Mouse (Mus musculus) hindbrain, embryonic 14.5 days (tissue): ENCODE data around the gene Erv3. TPM values are rescaled to one million over a fixed set of nuclear protein-coding genes. Genes with fewer than 3 reads are reported as not detected.

Source experiments
- ATAC-seq: fragments of 200-750 bp; cut with Nextera tagmentation; 2 replicates; pipeline ENCODE4 v1.8.0; 2017; ENCODE audit warnings: moderate number of reproducible peaks, mild to moderate bottlenecking, moderate TSS enrichment, moderate library complexity; ENCODE audit not compliant: low FRiP score
- DNase-seq: peaks from one replicate; pipeline ENCODE4 v3.0.0-alpha.2; 2015; ENCODE audit warnings: low spot score
- H3K27ac ChIP-seq: fragments of 300-500 bp; sonication (generic); 2 replicates; pipeline ENCODE4 v1.5.1; 2014; ENCODE audit warnings: mild to moderate bottlenecking, moderate library complexity
- H3K27me3 ChIP-seq: fragments of 300-500 bp; sonication (generic); 2 replicates; pipeline ENCODE4 v1.6.1; 2014; ENCODE audit warnings: mild to moderate bottlenecking, low read length, mixed read lengths; ENCODE audit not compliant: control insufficient read depth, insufficient read depth
- H3K36me3 ChIP-seq: fragments of 300-500 bp; sonication (generic); replicated peaks from 2 replicates; pipeline ENCODE4 v1.6.1; 2014; ENCODE audit not compliant: control insufficient read depth, insufficient read depth
- H3K4me1 ChIP-seq: fragments of 300-500 bp; sonication (generic); replicated peaks from 2 replicates; pipeline ENCODE4 v1.6.1; 2014; ENCODE audit warnings: antibody characterized with exemption, low read length, mixed read lengths; ENCODE audit not compliant: control insufficient read depth, insufficient read depth
- H3K4me2 ChIP-seq: fragments of 300-500 bp; sonication (generic); replicated peaks from 2 replicates; pipeline ENCODE4 v1.6.1; 2014; ENCODE audit warnings: mild to moderate bottlenecking, moderate library complexity
- H3K4me3 ChIP-seq: fragments of 300-500 bp; sonication (generic); replicated peaks from 2 replicates; pipeline ENCODE4 v1.5.1; 2014; ENCODE audit warnings: mild to moderate bottlenecking, low read length
- H3K9ac ChIP-seq: fragments of 300-500 bp; sonication (generic); 2 replicates; pipeline ENCODE4 v1.6.1; 2014
- H3K9me3 ChIP-seq: fragments of 300-500 bp; sonication (generic); 2 replicates; pipeline ENCODE4 v1.6.1; 2016; ENCODE audit warnings: low read length; ENCODE audit not compliant: control insufficient read depth
- WGBS: fragments of 180-500 bp; shearing (Covaris S2); extraction: QIAGEN DNeasy Blood & Tissue Kit; methylation state at CpG from one replicate; pipeline ENCODE4 v1.1.7; 2014; 5-methylcytosine and 5-hydroxymethylcytosine counted together
- polyA plus RNA-seq: library from polyadenylated mRNA; unstranded; fragments of >200 nt; fragmentation: Nextera tagmentation; extraction: Ambion mirVana; gene quantifications from 2 replicates; pipeline ENCODE4 v1.2.1, GENCODE M21; 2014

Gene Erv3
- polyA plus RNA-seq, 1 experiment from 2014 or later: 0.07 TPM

DNA sequence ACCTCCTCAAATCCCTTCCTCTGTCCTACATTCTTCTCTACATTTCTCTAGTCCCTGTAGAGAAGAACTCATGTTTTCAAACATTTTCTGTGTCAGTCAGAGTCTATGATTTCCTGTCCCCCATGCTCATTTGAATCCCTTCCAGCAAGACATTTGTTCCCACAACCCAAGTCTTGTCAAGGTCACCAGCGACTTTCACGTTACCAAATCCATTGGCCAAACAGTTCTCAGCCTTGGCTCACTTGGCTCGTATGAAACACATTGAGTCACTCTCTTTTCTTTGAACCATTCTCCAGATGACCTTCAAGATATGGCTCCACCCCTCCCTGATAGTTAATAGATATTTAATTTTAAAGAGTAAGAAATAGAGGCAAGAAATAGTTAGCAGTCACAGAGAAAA lies 55.7 kb downstream of the Erv3 start:
- 86% methylated on average over 3 of the region's 3 CpGs for WGBS

More for the DNA sequence above, 55.7 kb downstream of the Erv3 start:
- Histone ChIP-seq H3K9ac (no peak overlapping the region), H3K27ac (no peak overlapping the region), H3K9me3 (no peaks in the 10 kb centered on the region), H3K27me3 (no peaks in the 10 kb centered on the region), H3K36me3 (no peaks in the 10 kb centered on the region), H3K4me2 (no peak overlapping the region), H3K4me3 (no peak overlapping the region), H3K4me1 (no peaks in the 10 kb centered on the region)
- no peak for DNase-seq
- ATAC-seq: no peak

Other genes with a start within 250 kb of the Erv3 start
- gene Prnp, start 50.2 kb upstream of the Erv3 start, polyA plus RNA-seq: 99.5 and 101 TPM in 2 replicates
- gene Prn, start 50.2 kb upstream of the Erv3 start, polyA plus RNA-seq: not detected in 2 replicates
- gene Prnd, start 91.1 kb upstream of the Erv3 start, polyA plus RNA-seq: 11.8 and 15.0 TPM in 2 replicates
- gene Rassf2, start 170.5 kb upstream of the Erv3 start, polyA plus RNA-seq: 28.2 and 29.0 TPM in 2 replicates